Mouse (Mus musculus): ENCODE results near the gene Cast. TPM values are rescaled to one million over a fixed set of nuclear protein-coding genes. Genes with fewer than 3 reads are reported as not detected.

The Cast gene
- total and polyA plus RNA-seq, 3 experiments: 15.3 to 24.9 (median 21.0) TPM

DNA sequence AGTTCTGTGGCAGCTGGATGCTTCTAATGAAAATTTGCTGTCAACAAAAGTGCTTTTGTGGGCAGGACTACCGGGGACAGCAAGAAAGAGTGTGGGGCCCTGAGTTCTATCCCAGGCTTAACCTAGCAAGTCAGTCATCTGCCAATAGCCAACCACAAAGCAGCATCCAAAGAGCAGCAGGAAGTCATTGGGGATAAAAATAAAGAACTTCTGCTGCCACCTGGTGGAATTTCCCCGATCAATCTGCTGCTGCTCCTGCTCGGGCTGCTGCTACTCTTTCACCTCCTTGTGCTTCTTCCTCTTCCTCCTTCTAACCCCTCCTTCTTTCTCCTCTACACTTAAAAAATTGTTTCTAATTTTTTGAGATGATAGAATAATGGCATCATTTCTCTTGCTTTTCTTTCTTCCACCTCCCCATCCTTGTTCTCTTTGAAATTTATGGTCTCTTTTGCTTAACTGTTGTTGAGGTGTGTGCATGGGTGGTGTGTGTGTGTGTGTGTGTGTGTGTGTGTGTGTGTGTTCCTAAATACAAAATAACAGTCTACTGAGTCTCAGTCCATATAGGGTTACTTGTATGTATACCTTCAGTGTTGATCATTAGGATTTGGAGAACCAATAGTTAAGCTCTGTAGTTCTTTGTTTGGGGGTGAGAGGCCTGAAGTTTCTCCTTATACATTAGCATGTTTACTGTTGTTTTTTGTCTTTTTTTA lies 45.9 kb upstream of the Cast start (continued):
- TF ChIP-seq MAX (IDR thresholded peaks at IDR 0.05; ENCODE audit: low read length): peak; percentile 69; the same call in 1 of the 2 replicates

- H3K4me2 ChIP-seq (ENCODE audit: insufficient read depth, low read depth, poor library complexity, severe bottlenecking): no peak overlapping the region
- in situ Hi-C loops (cut with MboI; ENCODE audit: low pct_ligation_motif_present, low pct_unique_long_range_greater_than_20kb, low sequenced_read_pairs) (loop anchor here (25.0 kb wide), 2 partner anchors 336 to 1036 kb away; no protein-coding TSS in a partner anchor), dilution Hi-C loops (cut with MboI; ENCODE audit: extremely low pct_ligation_motif_present, extremely low pct_unique_long_range_greater_than_20kb, low sequenced_read_pairs) (no loop called here)
- H3K4me3 ChIP-seq (replicated peaks in 1 of 3; ENCODE audit: low read depth in 2 of 3, low read length in 2 of 3, poor library complexity in 1 of 3): no peak overlapping the region
- no peak for TF ChIP-seq RCOR1 (conservative IDR thresholded peaks at IDR 0.05; ENCODE audit: low read depth, low read length)
- TF ChIP-seq MAFK (IDR thresholded peaks at IDR 0.05; ENCODE audit: insufficient replicate concordance, low read length): no peak
- TF ChIP-seq GABPA (IDR thresholded peaks at IDR 0.05; ENCODE audit: insufficient replicate concordance, low read depth, low read length): no peak
- no peak for TF ChIP-seq TBP (conservative IDR thresholded peaks at IDR 0.05; ENCODE audit: low read depth, low read length)
- TF ChIP-seq USF1 (IDR thresholded peaks at IDR 0.05; ENCODE audit: low read depth, low read length): no peak
- no peak for TF ChIP-seq MAX (IDR thresholded peaks at IDR 0.05; ENCODE audit: low read length)
- TF ChIP-seq POLR2A (IDR thresholded peaks at IDR 0.05; ENCODE audit: low read depth, low read length): no peak
- no peak for TF ChIP-seq MXI1 (IDR thresholded peaks at IDR 0.05; ENCODE audit: low read depth, low read length)
- no peak for TF ChIP-seq NRF1 (IDR thresholded peaks at IDR 0.05; ENCODE audit: low read depth, low read length)
- no peaks in the 10 kb centered on the region for H3K79me2 ChIP-seq (replicated peaks; ENCODE audit: control insufficient read depth, extremely low read depth, insufficient read depth, poor library complexity, severe bottlenecking)
- H3K36me3 ChIP-seq (replicated peaks in 1 of 2; ENCODE audit: control insufficient read depth in 1 of 2, insufficient read depth in 1 of 2, low read length in 1 of 2): no peaks in the 10 kb centered on the region
- no peak overlapping the region for H3K9ac ChIP-seq (ENCODE audit: insufficient read depth, low read depth)
- no peaks in the 10 kb centered on the region for H3K9me3 ChIP-seq (replicated peaks; ENCODE audit: low read length)
- H3K4me1 ChIP-seq (ENCODE audit: control insufficient read depth in 1 of 2, insufficient read depth in 2 of 2): peaks cover 0 to 6% of the 10 kb centered on the region in 2 experiments; a peak in 2 of 4 replicates
- no peak for DNase-seq (ENCODE audit: extremely low read depth)
- H3K27me3 ChIP-seq (replicated peaks): no peaks in the 10 kb centered on the region
- no peak overlapping the region for H3K27ac ChIP-seq (ENCODE audit: insufficient read depth, low read depth)
Observed at GRCm38 (mm10) chr13:74850823-74851222, 42.2 kb upstream of the Cast start.

- H3K9ac ChIP-seq (ENCODE audit: insufficient read depth, low read depth): no peak overlapping the region
- no peak for DNase-seq (ENCODE audit: extremely low read depth)
- H3K4me2 ChIP-seq (ENCODE audit: insufficient read depth, low read depth, poor library complexity, severe bottlenecking): no peak overlapping the region
Observed at GRCm38 (mm10) chr13:74845886-74846285, 37.3 kb upstream of the Cast start.

More at GRCm38 (mm10) chr13:74845886-74846285, 37.3 kb upstream of the Cast start:
- Histone ChIP-seq H3K27ac (ENCODE audit: insufficient read depth, low read depth) (no peak overlapping the region), H3K4me3 (replicated peaks in 1 of 3; ENCODE audit: low read depth in 2 of 3, low read length in 2 of 3, poor library complexity in 1 of 3) (no peak overlapping the region), H3K27me3 (replicated peaks) (no peaks in the 10 kb centered on the region), H3K9me3 (replicated peaks; ENCODE audit: low read length) (no peaks in the 10 kb centered on the region), H3K4me1 (ENCODE audit: control insufficient read depth in 1 of 2, insufficient read depth in 2 of 2) (no peaks in the 10 kb centered on the region), H3K79me2 (replicated peaks; ENCODE audit: control insufficient read depth, extremely low read depth, insufficient read depth, poor library complexity, severe bottlenecking) (no peaks in the 10 kb centered on the region), H3K36me3 (replicated peaks in 1 of 2; ENCODE audit: control insufficient read depth in 1 of 2, insufficient read depth in 1 of 2, low read length in 1 of 2) (no peaks in the 10 kb centered on the region)
- dilution Hi-C loops (cut with MboI; ENCODE audit: extremely low pct_ligation_motif_present, extremely low pct_unique_long_range_greater_than_20kb, low sequenced_read_pairs) (no loop called here), in situ Hi-C loops (cut with MboI; ENCODE audit: low pct_ligation_motif_present, low pct_unique_long_range_greater_than_20kb, low sequenced_read_pairs) (no loop called here)
- TF ChIP-seq POLR2AphosphoS2 (IDR thresholded peaks at IDR 0.05; ENCODE audit: low read depth, low read length) (no peak), MYC (IDR thresholded peaks at IDR 0.05; ENCODE audit: low read depth, low read length) (no peak), MEF2A (IDR thresholded peaks at IDR 0.05; ENCODE audit: borderline replicate concordance, low read depth, low read length) (no peak), IRF4 (IDR thresholded peaks at IDR 0.05; ENCODE audit: low read depth, low read length) (no peak), POLR2A (IDR thresholded peaks at IDR 0.05; ENCODE audit: low read depth, low read length) (no peak), ETS1 (conservative IDR thresholded peaks at IDR 0.05; ENCODE audit: low read depth, low read length) (no peak), NELFE (IDR thresholded peaks at IDR 0.05; ENCODE audit: low read depth, low read length) (no peak), E2F4 (IDR thresholded peaks at IDR 0.05; ENCODE audit: insufficient replicate concordance, low read depth, low read length) (no peak), NRF1 (IDR thresholded peaks at IDR 0.05; ENCODE audit: low read depth, low read length) (no peak), RCOR1 (conservative IDR thresholded peaks at IDR 0.05; ENCODE audit: low read depth, low read length) (no peak), PAX5 (IDR thresholded peaks at IDR 0.05; ENCODE audit: low read length) (no peak), EP300 (IDR thresholded peaks at IDR 0.05; ENCODE audit: low read length) (no peak), MAZ (IDR thresholded peaks at IDR 0.05; ENCODE audit: low read depth, low read length) (no peak), JUN (IDR thresholded peaks at IDR 0.05; ENCODE audit: insufficient read depth, low read depth, low read length) (no peak), CHD2 (IDR thresholded peaks at IDR 0.05; ENCODE audit: low read length) (no peak), MXI1 (IDR thresholded peaks at IDR 0.05; ENCODE audit: low read depth, low read length) (no peak), RAD21 (IDR thresholded peaks at IDR 0.05; ENCODE audit: low read depth, low read length) (no peak)
